Comparison of ENCODE assay signal across 18 mouse cellular contexts in the genomic region with DNA sequence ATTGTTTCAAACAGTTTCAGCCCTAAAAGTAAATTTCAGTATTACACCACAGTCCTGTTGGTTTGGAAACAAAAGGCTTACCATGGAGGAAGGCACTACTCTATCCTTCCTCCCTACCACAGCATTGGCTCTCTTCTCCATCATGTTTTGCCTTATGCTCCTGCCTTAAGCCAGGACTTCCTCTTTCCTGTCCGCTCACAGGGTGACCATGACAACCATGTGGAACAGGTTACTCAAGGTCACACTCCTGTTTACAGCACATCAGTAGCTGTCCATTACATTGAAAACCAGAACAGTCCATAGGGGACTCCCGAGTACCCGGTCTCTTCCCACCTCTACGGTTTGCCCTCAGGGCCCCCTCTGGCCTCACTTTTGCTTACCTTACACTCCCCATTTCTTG.
"Had no signal": no experiment of that assay in that cellular context is flagged by ENCODE, and none has a peak within 500 bp of the region (broad histone marks: within the 10 kb centered on the region; RNA-seq: fewer than 3 reads in every experiment).

No protein-coding gene starts in this region.

- H3K4me2 ChIP-seq: limb, embryonic 13.5 days; liver, embryonic 11.5 days; liver, embryonic 15.5 days; lung, embryonic 14.5 days; midbrain, embryonic 12.5 days; neural tube, embryonic 15.5 days had no signal

- H3K27ac ChIP-seq: limb, embryonic 13.5 days; liver, embryonic 15.5 days; midbrain, embryonic 12.5 days; neural tube, embryonic 15.5 days had no signal

- DNase-seq: kidney, adult 8-10 months; kidney, postnatal 36 days; layer of hippocampus, adult 9-11 months; layer of hippocampus, postnatal 36 days; lung, embryonic 14.5 days; lung, postnatal 10 days; lung, postnatal 4 days; retina, postnatal 1 day; right cerebral cortex, postnatal 4 days; spleen, adult 18-20 months; thymus, adult 18-20 months; thymus, postnatal 25 days had no signal

- H3K4me3 ChIP-seq: limb, embryonic 13.5 days; liver, embryonic 15.5 days; midbrain, embryonic 12.5 days; myocyte; neural tube, embryonic 15.5 days had no signal

- H3K27me3 ChIP-seq: limb, embryonic 13.5 days; liver, embryonic 15.5 days; midbrain, embryonic 12.5 days; neural tube, embryonic 15.5 days had no signal

- H3K9me3 ChIP-seq: liver, embryonic 15.5 days; midbrain, embryonic 12.5 days; neural tube, embryonic 15.5 days had no signal

- H3K9ac ChIP-seq: limb, embryonic 13.5 days; liver, embryonic 15.5 days; lung, embryonic 14.5 days; midbrain, embryonic 12.5 days; neural tube, embryonic 15.5 days had no signal

- H3K4me1 ChIP-seq: limb, embryonic 13.5 days; liver, embryonic 15.5 days; midbrain, embryonic 12.5 days; neural tube, embryonic 15.5 days had no signal
